Mouse (Mus musculus) cerebellum, adult 2 months (tissue): ENCODE measurements around the gene Slc22a12.

Experiments
- CTCF ChIP-seq: fragments of 200-500 bp; IDR thresholded peaks from 2 replicates; pipeline ENCODE4 v1.5.1; 2011; ENCODE audit warnings: low read depth, mild to moderate bottlenecking, control low read depth, low read length, moderate library complexity, borderline replicate concordance; ENCODE audit not compliant: insufficient read depth
- POLR2A ChIP-seq: fragments of 200-500 bp; IDR thresholded peaks from 2 replicates; pipeline ENCODE4 v1.6.1; 2011; ENCODE audit warnings: low read length, control low read depth, borderline replicate concordance; ENCODE audit not compliant: insufficient read depth

DNA sequence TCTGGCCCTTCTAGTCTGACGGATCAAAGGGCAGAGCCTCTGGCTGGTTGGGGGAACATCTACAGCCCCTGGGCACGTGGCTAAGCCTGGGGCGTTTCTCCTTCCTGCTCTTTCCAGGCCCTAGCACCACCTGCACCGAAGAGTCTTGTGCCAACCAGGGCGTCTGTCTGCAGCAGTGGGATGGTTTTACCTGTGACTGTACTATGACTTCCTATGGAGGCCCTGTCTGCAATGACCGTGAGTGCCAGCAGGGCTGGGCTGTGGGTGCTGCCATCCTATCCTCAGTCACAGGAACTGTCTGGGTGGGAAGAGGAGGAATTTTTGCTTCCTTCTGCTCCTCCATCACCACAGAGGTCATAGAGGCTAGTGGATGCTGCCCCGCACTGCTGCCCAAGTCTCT, 49.6 kb downstream of the Slc22a12 start:
- no peak for TF ChIP-seq CTCF
- no peak for TF ChIP-seq POLR2A
